Mouse (Mus musculus) cortical plate, adult 2 months (tissue): Measurements from ENCODE around the gene Scamp2.

Experiments
- CTCF ChIP-seq: fragments of 200-500 bp; IDR thresholded peaks from 2 replicates; pipeline ENCODE4 v1.5.1; 2011; ENCODE audit warnings: mild to moderate bottlenecking, control low read depth, low read length; ENCODE audit not compliant: insufficient read depth; ENCODE audit errors: extremely low read depth
- POLR2A ChIP-seq: fragments of 200-500 bp; IDR thresholded peaks from 2 replicates; pipeline ENCODE4 v1.6.1; 2011; ENCODE audit warnings: mild to moderate bottlenecking, low read length, control low read depth; ENCODE audit not compliant: insufficient read depth; ENCODE audit errors: extremely low read depth

GRCm38 (mm10) chr9:57550126-57550862 lies 10.4 kb upstream of the Scamp2 start:
- TF ChIP-seq CTCF (no peak), POLR2A (no peak)
